Mouse (Mus musculus) midbrain, embryonic 13.5 days (tissue): ENCODE results near the gene Msh3. TPM values are rescaled to one million over a fixed set of nuclear protein-coding genes. Genes with fewer than 3 reads are reported as not detected.
A peak's percentile ranks its signal among the peaks of the same experiment; 100 is the strongest.

Experiments
- ATAC-seq: fragments of 200-750 bp; cut with Nextera tagmentation; 2 replicates; pipeline ENCODE4 v1.8.0; 2017; ENCODE audit warnings: mild to moderate bottlenecking, moderate TSS enrichment, moderate library complexity
- H3K27ac ChIP-seq: fragments of 300-500 bp; sonication (generic); 2 replicates; pipeline ENCODE4 v1.5.1; 2015; ENCODE audit warnings: inconsistent platforms, mild to moderate bottlenecking, moderate library complexity
- H3K27me3 ChIP-seq: fragments of 300-500 bp; sonication (generic); 2 replicates; pipeline ENCODE4 v1.6.1; 2015; ENCODE audit warnings: mild to moderate bottlenecking, inconsistent platforms
- H3K36me3 ChIP-seq: fragments of 300-500 bp; sonication (generic); 2 replicates; pipeline ENCODE4 v1.6.1; 2015; ENCODE audit warnings: mild to moderate bottlenecking, inconsistent platforms
- H3K4me1 ChIP-seq: fragments of 300-500 bp; sonication (generic); replicated peaks from 2 replicates; pipeline ENCODE4 v1.6.1; 2015; ENCODE audit warnings: inconsistent platforms
- H3K4me2 ChIP-seq: fragments of 300-500 bp; sonication (generic); replicated peaks from 2 replicates; pipeline ENCODE4 v1.6.1; 2015; ENCODE audit warnings: moderate library complexity, mild to moderate bottlenecking, inconsistent platforms
- H3K4me3 ChIP-seq: fragments of 300-500 bp; sonication (generic); replicated peaks from 2 replicates; pipeline ENCODE4 v1.5.1; 2015; ENCODE audit warnings: mild to moderate bottlenecking, inconsistent platforms
- H3K9ac ChIP-seq: fragments of 300-500 bp; sonication (generic); replicated peaks from 2 replicates; pipeline ENCODE4 v1.6.1; 2015; ENCODE audit warnings: mild to moderate bottlenecking, inconsistent platforms
- H3K9me3 ChIP-seq: fragments of 300-500 bp; sonication (generic); 2 replicates; pipeline ENCODE4 v1.6.1; 2016; ENCODE audit warnings: mild to moderate bottlenecking, inconsistent platforms
- WGBS: fragments of 180-500 bp; shearing (Covaris S2); methylation state at CpG from one replicate; pipeline ENCODE4 v1.1.7; 2015; 5-methylcytosine and 5-hydroxymethylcytosine counted together
- polyA plus RNA-seq: library from polyadenylated mRNA; unstranded; fragments of >200 nt; fragmentation: Nextera tagmentation; extraction: Ambion mirVana; gene quantifications from 2 replicates; pipeline ENCODE4 v1.2.1, GENCODE M21; 2015

Msh3 gene
- polyA plus RNA-seq, 1 experiment from 2014 or later: 26.7 TPM

DNA sequence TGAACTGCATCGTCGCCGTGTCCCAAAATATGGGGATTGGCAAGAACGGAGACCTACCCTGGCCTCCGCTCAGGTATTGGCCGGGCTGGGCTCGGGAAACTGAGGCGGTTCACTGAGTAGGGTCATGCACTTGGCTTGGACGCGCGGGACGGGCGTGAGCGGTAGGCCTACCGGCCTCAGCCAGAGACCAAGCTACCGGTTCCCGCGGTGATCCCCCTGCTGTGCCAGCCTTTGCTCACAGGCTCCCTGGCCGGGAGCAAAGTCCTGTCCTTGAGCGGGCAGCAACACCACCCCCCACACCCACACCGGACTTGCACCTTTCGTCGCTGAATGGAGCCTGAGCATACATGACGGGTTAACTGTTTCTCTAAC lies 455 bp upstream of the Msh3 start:
- Histone ChIP-seq H3K4me3 (peak overlapping the region; percentile 67), H3K4me1 (peaks cover 29% of the 10 kb centered on the region), H3K36me3 (peaks cover 18% of the 10 kb centered on the region), H3K9me3 (no peaks in the 10 kb centered on the region), H3K27me3 (no peaks in the 10 kb centered on the region), H3K4me2 (peak overlapping the region; percentile 97), H3K9ac (peak overlapping the region; percentile 71), H3K27ac (0 out of 2 replicates have a peak overlapping the region, but pooled peaks have one; percentile 5)
- 0% methylated on average over 24 of the region's 24 CpGs for WGBS
- ATAC-seq: peak; percentile 77

DNA sequence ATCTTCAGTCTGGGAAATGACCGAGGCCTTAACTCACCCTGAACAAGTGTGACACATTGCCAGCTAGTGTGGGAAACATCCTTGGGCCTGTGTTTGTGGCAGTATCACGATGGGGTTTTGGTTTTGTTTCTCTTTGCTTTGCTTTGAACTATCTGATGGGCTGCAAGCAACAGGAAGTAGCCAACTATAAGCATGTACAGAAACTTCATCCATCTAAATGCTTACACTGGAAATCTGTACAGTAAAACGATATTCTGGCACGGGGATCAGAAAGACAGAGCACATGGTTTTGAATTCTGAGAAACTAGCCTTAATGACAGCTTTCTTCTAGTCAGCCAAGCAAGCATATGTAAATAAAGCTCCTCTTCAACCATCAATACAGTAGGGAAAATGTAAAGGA lies 847 bp downstream of the Msh3 start:
- peaks cover 12% of the 10 kb centered on the region for H3K36me3 ChIP-seq
- peaks cover 29% of the 10 kb centered on the region for H3K4me1 ChIP-seq
- no peak for ATAC-seq
- H3K4me3 ChIP-seq: peak overlapping the region; percentile 67
- no peaks in the 10 kb centered on the region for H3K9me3 ChIP-seq
- WGBS: 25% methylated on average over 4 of the region's 4 CpGs
- H3K27ac ChIP-seq: peak overlapping the region; percentile 93
- H3K27me3 ChIP-seq: no peaks in the 10 kb centered on the region
- H3K4me2 ChIP-seq: peak overlapping the region; percentile 97
- peak overlapping the region; percentile 50 for H3K9ac ChIP-seq

DNA sequence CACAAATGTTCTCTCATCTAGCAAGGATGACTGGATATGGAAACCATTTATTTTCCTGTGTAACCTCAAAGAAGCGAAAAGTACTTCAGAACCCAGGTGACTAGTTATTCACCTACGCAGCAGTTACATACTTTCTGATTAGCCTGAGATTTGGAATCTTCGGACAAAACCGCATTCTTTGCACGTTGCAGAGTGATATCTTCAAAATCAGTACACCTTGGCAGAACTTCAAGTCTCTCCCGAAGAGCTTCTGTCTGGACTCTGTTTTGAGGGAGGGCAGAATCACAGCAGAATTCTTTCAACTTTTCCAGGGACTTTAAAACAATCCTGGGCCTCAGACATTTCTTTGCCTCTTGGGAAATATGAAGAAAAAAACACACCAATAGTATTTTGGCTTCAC lies 3.7 kb downstream of the Msh3 start:
- Histone ChIP-seq H3K27me3 (no peaks in the 10 kb centered on the region), H3K4me2 (no peak overlapping the region), H3K27ac (no peak overlapping the region), H3K36me3 (peaks cover 31% of the 10 kb centered on the region), H3K4me3 (no peak overlapping the region), H3K9me3 (no peaks in the 10 kb centered on the region), H3K9ac (no peak overlapping the region), H3K4me1 (peaks cover 20% of the 10 kb centered on the region)
- ATAC-seq: no peak
- 97% methylated on average over 6 of the region's 6 CpGs for WGBS

DNA sequence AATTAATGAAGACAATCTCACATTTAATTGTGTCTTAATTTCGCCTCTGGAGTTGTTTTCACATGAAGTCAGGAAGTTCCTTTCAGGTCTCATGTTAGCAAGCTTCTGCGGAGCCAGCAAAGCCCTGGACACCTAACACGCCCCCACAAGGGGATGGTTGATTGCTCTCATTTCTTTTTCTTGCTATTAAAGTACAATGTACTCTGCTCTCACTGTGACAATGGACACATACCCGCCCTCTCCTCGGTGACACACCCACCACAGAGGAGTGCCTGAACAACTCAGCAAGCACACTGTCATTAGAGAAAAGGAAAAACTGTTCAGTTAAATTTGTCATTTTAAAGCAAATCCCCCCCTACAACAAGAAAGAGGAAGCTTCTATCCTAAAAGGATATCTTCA lies 8.5 kb downstream of the Msh3 start:
- no peak for ATAC-seq
- no peaks in the 10 kb centered on the region for H3K4me1 ChIP-seq
- WGBS: 81% methylated on average over 5 of the region's 5 CpGs
- no peaks in the 10 kb centered on the region for H3K27me3 ChIP-seq
- H3K36me3 ChIP-seq: peaks cover 64% of the 10 kb centered on the region
- H3K9ac ChIP-seq: no peak overlapping the region
- no peak overlapping the region for H3K4me2 ChIP-seq
- H3K27ac ChIP-seq: no peak overlapping the region
- H3K9me3 ChIP-seq: no peaks in the 10 kb centered on the region
- H3K4me3 ChIP-seq: no peak overlapping the region

DNA sequence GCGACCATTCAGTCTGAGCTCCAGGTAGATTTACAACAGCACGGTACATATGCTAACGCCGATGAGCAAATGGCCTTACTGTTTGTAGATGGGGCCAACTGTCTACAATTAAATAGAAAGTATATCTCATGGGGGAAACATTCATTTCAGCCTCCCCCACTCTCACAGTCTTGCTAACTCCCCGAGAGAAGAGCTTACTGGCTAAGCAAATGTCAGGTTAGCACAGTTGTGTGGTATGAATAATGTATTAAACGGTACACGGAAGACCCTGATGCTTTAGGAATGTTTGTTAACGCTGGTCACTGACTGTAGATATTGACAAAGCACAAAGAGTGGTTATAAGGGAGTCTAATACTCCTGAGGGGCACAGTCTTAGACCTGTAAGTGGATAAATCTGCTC lies 10.8 kb downstream of the Msh3 start:
- Histone ChIP-seq H3K4me3 (no peak overlapping the region), H3K4me2 (no peak overlapping the region), H3K27me3 (no peaks in the 10 kb centered on the region), H3K4me1 (no peaks in the 10 kb centered on the region), H3K36me3 (peaks cover 64% of the 10 kb centered on the region), H3K9ac (no peak overlapping the region), H3K27ac (no peak overlapping the region), H3K9me3 (no peaks in the 10 kb centered on the region)
- WGBS: 91% methylated on average over 8 of the region's 8 CpGs
- peak; percentile 50 for ATAC-seq

- H3K9me3 ChIP-seq: no peaks in the 10 kb centered on the region
- H3K27me3 ChIP-seq: no peaks in the 10 kb centered on the region
- H3K9ac ChIP-seq: no peak overlapping the region
- no peak overlapping the region for H3K4me3 ChIP-seq
- no peak for ATAC-seq
- no peaks in the 10 kb centered on the region for H3K4me1 ChIP-seq
- no peak overlapping the region for H3K27ac ChIP-seq
- no peak overlapping the region for H3K4me2 ChIP-seq
- peaks cover 31% of the 10 kb centered on the region for H3K36me3 ChIP-seq
- WGBS: 95% methylated on average over 3 of the region's 3 CpGs
These were observed 15.0 kb downstream of the Msh3 start for GRCm38 (mm10) chr13:92339787-92340186.

- no peak overlapping the region for H3K4me2 ChIP-seq
- H3K36me3 ChIP-seq: peaks cover 15% of the 10 kb centered on the region
- H3K4me1 ChIP-seq: no peaks in the 10 kb centered on the region
- no peak overlapping the region for H3K4me3 ChIP-seq
- H3K9ac ChIP-seq: no peak overlapping the region
- WGBS: 75% methylated on average over 6 of the region's 6 CpGs
- no peaks in the 10 kb centered on the region for H3K27me3 ChIP-seq
- ATAC-seq: no peak
- H3K9me3 ChIP-seq: no peaks in the 10 kb centered on the region
- H3K27ac ChIP-seq: no peak overlapping the region
These were observed 16.9 kb downstream of the Msh3 start for GRCm38 (mm10) chr13:92337773-92338462.

GRCm38 (mm10) chr13:92336857-92337256 lies 17.9 kb downstream of the Msh3 start:
- peaks cover 8% of the 10 kb centered on the region for H3K36me3 ChIP-seq
- no peak overlapping the region for H3K4me3 ChIP-seq
- no peaks in the 10 kb centered on the region for H3K27me3 ChIP-seq
- 0 out of 2 replicates have a peak, but pooled peaks have one; percentile 24 for ATAC-seq
- H3K4me2 ChIP-seq: no peak overlapping the region
- H3K9me3 ChIP-seq: no peaks in the 10 kb centered on the region
- 93% methylated on average over 1 of the region's 1 CpGs for WGBS
- H3K27ac ChIP-seq: no peak overlapping the region
- no peaks in the 10 kb centered on the region for H3K4me1 ChIP-seq
- no peak overlapping the region for H3K9ac ChIP-seq

DNA sequence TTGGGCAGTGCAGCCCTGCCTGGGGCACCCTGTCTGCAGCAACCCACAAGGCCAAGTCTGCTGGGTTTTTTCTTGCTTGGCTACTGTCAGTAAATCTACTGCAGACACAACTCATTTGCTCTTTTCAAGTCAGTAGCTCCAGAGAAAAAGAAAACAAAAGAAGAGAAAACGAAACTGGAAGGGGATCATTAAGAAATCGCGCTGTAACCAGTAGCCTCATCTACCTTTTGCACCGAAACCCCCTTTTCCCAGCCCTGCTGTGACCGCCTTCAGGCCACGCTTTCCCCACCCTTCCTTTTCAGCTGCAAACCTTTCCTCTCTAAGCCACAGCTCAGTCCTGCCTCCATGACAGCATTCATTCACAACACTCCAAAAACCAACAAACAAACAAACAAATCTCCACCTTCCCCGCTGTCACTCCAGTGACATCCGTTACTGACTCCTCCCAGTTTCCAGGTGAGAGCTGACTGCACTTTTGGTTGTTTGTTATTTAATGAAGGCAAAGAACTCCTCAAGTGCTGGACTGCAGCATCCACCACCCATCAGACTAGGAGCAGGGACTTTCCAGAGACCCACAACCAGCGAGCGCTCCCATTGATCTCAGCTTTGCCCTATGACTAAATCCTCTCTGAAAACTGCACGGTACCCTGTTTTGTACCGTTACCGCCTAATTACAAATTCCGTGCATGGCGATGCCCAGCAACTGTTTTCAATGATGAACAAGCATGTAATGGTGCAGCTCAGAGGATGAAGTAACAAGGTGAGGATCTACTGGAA lies 22.5 kb downstream of the Msh3 start:
- no peak overlapping the region for H3K27ac ChIP-seq
- no peak overlapping the region for H3K4me2 ChIP-seq
- no peak overlapping the region for H3K4me3 ChIP-seq
- ATAC-seq: no peak
- 86% methylated on average over 15 of the region's 15 CpGs for WGBS
- no peaks in the 10 kb centered on the region for H3K27me3 ChIP-seq
- no peaks in the 10 kb centered on the region for H3K9me3 ChIP-seq
- H3K4me1 ChIP-seq: no peaks in the 10 kb centered on the region
- peaks cover 9% of the 10 kb centered on the region for H3K36me3 ChIP-seq
- H3K9ac ChIP-seq: no peak overlapping the region

DNA sequence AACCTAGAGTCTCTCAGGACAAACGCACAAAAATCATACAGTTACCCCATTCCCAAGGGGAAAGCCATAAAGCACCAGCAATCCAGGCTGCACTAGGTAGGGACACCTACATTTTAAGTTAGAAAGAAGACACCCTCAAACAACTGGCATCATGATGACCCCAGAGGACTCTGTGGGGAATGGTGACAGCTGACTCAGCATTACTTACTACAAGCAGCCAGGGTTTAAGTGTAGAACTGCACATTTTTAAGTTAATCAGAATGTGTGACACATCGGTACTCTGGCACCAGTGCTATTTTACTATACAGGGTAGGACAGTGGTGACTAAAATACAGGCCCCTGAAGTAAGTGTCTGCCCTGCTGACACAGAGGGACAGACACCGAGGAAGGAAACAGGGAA lies 24.2 kb downstream of the Msh3 start:
- ATAC-seq: no peak
- 93% methylated on average over 3 of the region's 3 CpGs for WGBS

GRCm38 (mm10) chr13:92328000-92328399 lies 26.8 kb downstream of the Msh3 start:
- Histone ChIP-seq H3K9ac (no peak overlapping the region), H3K4me2 (no peak overlapping the region), H3K27ac (no peak overlapping the region), H3K36me3 (peaks cover 9% of the 10 kb centered on the region; the same call in 1 of the 2 replicates), H3K4me1 (no peaks in the 10 kb centered on the region), H3K9me3 (no peaks in the 10 kb centered on the region), H3K4me3 (no peak overlapping the region), H3K27me3 (no peaks in the 10 kb centered on the region)
- WGBS: 95% methylated on average over 2 of the region's 2 CpGs
- ATAC-seq: no peak

More for the DNA sequence above, 24.2 kb downstream of the Msh3 start:
- no peak overlapping the region for H3K9ac ChIP-seq
- H3K4me3 ChIP-seq: no peak overlapping the region
- H3K27me3 ChIP-seq: no peaks in the 10 kb centered on the region
- H3K36me3 ChIP-seq: peaks cover 9% of the 10 kb centered on the region; the same call in 1 of the 2 replicates
- H3K27ac ChIP-seq: no peak overlapping the region
- H3K4me1 ChIP-seq: no peaks in the 10 kb centered on the region
- H3K9me3 ChIP-seq: no peaks in the 10 kb centered on the region
- H3K4me2 ChIP-seq: no peak overlapping the region

DNA sequence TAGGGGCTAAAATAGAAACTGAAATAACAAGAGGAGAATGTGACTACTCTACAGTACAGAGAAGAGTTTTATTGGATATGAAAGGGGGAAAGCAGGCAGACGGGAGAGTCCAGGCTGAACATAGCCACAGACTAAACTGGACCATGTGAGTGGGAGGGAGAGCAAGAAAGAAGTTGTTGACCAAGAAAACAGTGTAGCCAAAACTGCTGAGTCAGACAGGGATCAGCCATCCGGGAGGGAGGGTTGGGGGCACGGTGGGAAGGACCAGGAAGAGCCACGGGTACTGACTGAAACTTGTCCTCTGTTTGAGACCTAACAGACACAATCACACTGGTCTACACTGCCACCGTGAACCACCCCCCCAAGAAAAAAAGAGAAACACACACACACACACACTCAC lies 28.8 kb downstream of the Msh3 start:
- no peak overlapping the region for H3K27ac ChIP-seq
- H3K4me3 ChIP-seq: no peak overlapping the region
- H3K27me3 ChIP-seq: no peaks in the 10 kb centered on the region
- peaks cover 10% of the 10 kb centered on the region for H3K36me3 ChIP-seq
- ATAC-seq: no peak
- no peak overlapping the region for H3K4me2 ChIP-seq
- H3K9me3 ChIP-seq: no peaks in the 10 kb centered on the region
- H3K9ac ChIP-seq: no peak overlapping the region
- WGBS: 78% methylated on average over 5 of the region's 5 CpGs
- no peaks in the 10 kb centered on the region for H3K4me1 ChIP-seq
